Mouse (Mus musculus): ENCODE results near the gene Mycl. TPM values are rescaled to one million over a fixed set of nuclear protein-coding genes. Genes with fewer than 3 reads are reported as not detected.

The Mycl gene
- polyA plus RNA-seq, 1 experiment from 2014 or later = 2.9 TPM

- Histone ChIP-seq H3K27ac (ENCODE audit: low read depth, low read length) (peak within 1 kb of the TSS; percentile 50; the same call in 1 of the 2 replicates), H3K27me3 (replicated peaks; ENCODE audit: control insufficient read depth, insufficient read depth, low read length) (no peaks in the 10 kb centered on the region), H3K9ac (ENCODE audit: low read depth, low read length) (peak within 1 kb of the TSS; percentile 85), H3K36me3 (ENCODE audit: control insufficient read depth, insufficient read depth) (no peaks in the 10 kb centered on the region), H3K4me3 (ENCODE audit: low read depth, low read length) (peak within 1 kb of the TSS; percentile 77), H3K4me1 (replicated peaks; ENCODE audit: control insufficient read depth, insufficient read depth, low read length) (0 out of 2 replicates have a peak, but pooled peaks cover 3% of the 10 kb centered on the region), H3K9me3 (ENCODE audit: control insufficient read depth) (no peaks in the 10 kb centered on the region), H3K4me2 (replicated peaks; ENCODE audit: low read depth) (peak within 1 kb of the TSS; percentile 84)
- 0% methylated on average over 34 of the region's 34 CpGs for WGBS
- no peak for TF ChIP-seq CTCF (IDR thresholded peaks at IDR 0.05; ENCODE audit: low read depth)
- peak; percentile 93 for ATAC-seq
Observed at GRCm38 (mm10) chr4:123016451-123016957, 21.1 kb downstream of the Mycl start, which contains the start of gene Trit1. TSS of gene Trit1 (plus strand) at chr4:123016597.

GRCm38 (mm10) chr4:123021591-123021990 lies 26.1 kb downstream of the Mycl start:
- 95% methylated on average over 3 of the region's 3 CpGs for WGBS
- no peaks in the 10 kb centered on the region for H3K9me3 ChIP-seq (ENCODE audit: control insufficient read depth)
- 0 out of 2 replicates have a peak, but pooled peaks cover 3% of the 10 kb centered on the region for H3K4me1 ChIP-seq (replicated peaks; ENCODE audit: control insufficient read depth, insufficient read depth, low read length)
- no peak overlapping the region for H3K4me3 ChIP-seq (ENCODE audit: low read depth, low read length)
- no peaks in the 10 kb centered on the region for H3K27me3 ChIP-seq (replicated peaks; ENCODE audit: control insufficient read depth, insufficient read depth, low read length)
- ATAC-seq = no peak
- TF ChIP-seq CTCF (IDR thresholded peaks at IDR 0.05; ENCODE audit: low read depth) = no peak
- no peak overlapping the region for H3K9ac ChIP-seq (ENCODE audit: low read depth, low read length)
- H3K27ac ChIP-seq (ENCODE audit: low read depth, low read length) = no peak overlapping the region
- no peak overlapping the region for H3K4me2 ChIP-seq (replicated peaks; ENCODE audit: low read depth)
- H3K36me3 ChIP-seq (ENCODE audit: control insufficient read depth, insufficient read depth) = no peaks in the 10 kb centered on the region; the same call in 1 of the 2 replicates

- Histone ChIP-seq H3K36me3 (ENCODE audit: control insufficient read depth, insufficient read depth) (peaks cover 7% of the 10 kb centered on the region; the same call in 1 of the 2 replicates), H3K27me3 (replicated peaks; ENCODE audit: control insufficient read depth, insufficient read depth, low read length) (no peaks in the 10 kb centered on the region), H3K4me1 (replicated peaks; ENCODE audit: control insufficient read depth, insufficient read depth, low read length) (0 out of 2 replicates have a peak, but pooled peaks cover 3% of the 10 kb centered on the region), H3K27ac (ENCODE audit: low read depth, low read length) (no peak overlapping the region), H3K4me2 (replicated peaks; ENCODE audit: low read depth) (no peak overlapping the region), H3K9ac (ENCODE audit: low read depth, low read length) (no peak overlapping the region), H3K9me3 (ENCODE audit: control insufficient read depth) (no peaks in the 10 kb centered on the region), H3K4me3 (ENCODE audit: low read depth, low read length) (no peak overlapping the region)
- 71% methylated on average over 1 of the region's 1 CpGs for WGBS
- TF ChIP-seq CTCF (IDR thresholded peaks at IDR 0.05; ENCODE audit: low read depth) = no peak; the same call in 1 of the 2 replicates
- no peak for ATAC-seq
Observed at GRCm38 (mm10) chr4:123022896-123023295, 27.4 kb downstream of the Mycl start.

GRCm38 (mm10) chr4:123025418-123025817 lies 30.0 kb downstream of the Mycl start:
- ATAC-seq = no peak
- H3K9ac ChIP-seq (ENCODE audit: low read depth, low read length) = no peak overlapping the region
- H3K9me3 ChIP-seq (ENCODE audit: control insufficient read depth) = no peaks in the 10 kb centered on the region
- H3K27ac ChIP-seq (ENCODE audit: low read depth, low read length) = no peak overlapping the region
- no peak for TF ChIP-seq CTCF (IDR thresholded peaks at IDR 0.05; ENCODE audit: low read depth)
- H3K36me3 ChIP-seq (ENCODE audit: control insufficient read depth, insufficient read depth) = peaks cover 8% of the 10 kb centered on the region; the same call in 1 of the 2 replicates
- no peak overlapping the region for H3K4me3 ChIP-seq (ENCODE audit: low read depth, low read length)
- H3K4me2 ChIP-seq (replicated peaks; ENCODE audit: low read depth) = no peak overlapping the region
- 78% methylated on average over 2 of the region's 2 CpGs for WGBS
- H3K27me3 ChIP-seq (replicated peaks; ENCODE audit: control insufficient read depth, insufficient read depth, low read length) = no peaks in the 10 kb centered on the region
- no peaks in the 10 kb centered on the region for H3K4me1 ChIP-seq (replicated peaks; ENCODE audit: control insufficient read depth, insufficient read depth, low read length)

GRCm38 (mm10) chr4:123026161-123026560 lies 30.7 kb downstream of the Mycl start:
- no peak for TF ChIP-seq CTCF (IDR thresholded peaks at IDR 0.05; ENCODE audit: low read depth)
- H3K4me1 ChIP-seq (replicated peaks; ENCODE audit: control insufficient read depth, insufficient read depth, low read length) = no peaks in the 10 kb centered on the region
- H3K4me3 ChIP-seq (ENCODE audit: low read depth, low read length) = no peak overlapping the region
- H3K27ac ChIP-seq (ENCODE audit: low read depth, low read length) = no peak overlapping the region
- no peaks in the 10 kb centered on the region for H3K27me3 ChIP-seq (replicated peaks; ENCODE audit: control insufficient read depth, insufficient read depth, low read length)
- ATAC-seq = no peak
- no peak overlapping the region for H3K4me2 ChIP-seq (replicated peaks; ENCODE audit: low read depth)
- no peak overlapping the region for H3K9ac ChIP-seq (ENCODE audit: low read depth, low read length)
- H3K36me3 ChIP-seq (ENCODE audit: control insufficient read depth, insufficient read depth) = peaks cover 10% of the 10 kb centered on the region
- H3K9me3 ChIP-seq (ENCODE audit: control insufficient read depth) = no peaks in the 10 kb centered on the region
- 96% methylated on average over 13 of the region's 13 CpGs for WGBS

GRCm38 (mm10) chr4:123026597-123026996 lies 31.1 kb downstream of the Mycl start:
- H3K27ac ChIP-seq (ENCODE audit: low read depth, low read length) = no peak overlapping the region
- H3K4me2 ChIP-seq (replicated peaks; ENCODE audit: low read depth) = no peak overlapping the region
- no peaks in the 10 kb centered on the region for H3K9me3 ChIP-seq (ENCODE audit: control insufficient read depth)
- no peak for ATAC-seq
- no peaks in the 10 kb centered on the region for H3K4me1 ChIP-seq (replicated peaks; ENCODE audit: control insufficient read depth, insufficient read depth, low read length)
- H3K9ac ChIP-seq (ENCODE audit: low read depth, low read length) = no peak overlapping the region
- no peaks in the 10 kb centered on the region for H3K27me3 ChIP-seq (replicated peaks; ENCODE audit: control insufficient read depth, insufficient read depth, low read length)
- 80% methylated on average over 4 of the region's 4 CpGs for WGBS
- H3K36me3 ChIP-seq (ENCODE audit: control insufficient read depth, insufficient read depth) = peaks cover 14% of the 10 kb centered on the region
- TF ChIP-seq CTCF (IDR thresholded peaks at IDR 0.05; ENCODE audit: low read depth) = no peak
- H3K4me3 ChIP-seq (ENCODE audit: low read depth, low read length) = no peak overlapping the region
